Mouse (Mus musculus): ENCODE results near the gene Gm48552. TPM values are rescaled to one million over a fixed set of nuclear protein-coding genes. Genes with fewer than 3 reads are reported as not detected.

Gene Gm48552
- polyA plus RNA-seq, 1 experiment from 2014 or later: 1.2 TPM

- WGBS: 57% methylated on average over 2 of the region's 2 CpGs
- Histone ChIP-seq H3K9ac (peak overlapping the region; percentile 97), H3K9me3 (replicated peaks) (no peaks in the 10 kb centered on the region), H3K4me3 (peak overlapping the region; percentile 94), H3K4me1 (replicated peaks) (peaks cover 35% of the 10 kb centered on the region), H3K27ac (ENCODE audit: poor library complexity, severe bottlenecking) (peak overlapping the region; percentile 75; the same call in 1 of the 2 replicates), H3K36me3 (peaks cover 38% of the 10 kb centered on the region), H3K4me2 (peak overlapping the region; percentile 85), H3K27me3 (replicated peaks) (no peaks in the 10 kb centered on the region)
- ATAC-seq (ENCODE audit: insufficient number of reproducible peaks, low FRiP score): no peak
Observed at GRCm38 (mm10) chr10:81377362-81377664, 11.5 kb upstream of the Gm48552 start.

- WGBS: under 1% methylated on average over 59 of the region's 59 CpGs
- H3K9ac ChIP-seq: peak within 1 kb of the TSS; percentile 97
Observed at GRCm38 (mm10) chr10:81377793-81378552, 10.8 kb upstream of the Gm48552 start, which contains the start of gene Fzr1. Gene Fzr1, minus strand, starts transcription at chr10:81378516.

GRCm38 (mm10) chr10:81378553-81379182, 10.1 kb upstream of the Gm48552 start:
- peak; percentile 94 for ATAC-seq (ENCODE audit: insufficient number of reproducible peaks, low FRiP score)
- peak overlapping the region; percentile 72 for H3K27ac ChIP-seq (ENCODE audit: poor library complexity, severe bottlenecking)
- peaks cover 38% of the 10 kb centered on the region for H3K4me1 ChIP-seq (replicated peaks)
- peak overlapping the region; percentile 65 for H3K9ac ChIP-seq
- H3K9me3 ChIP-seq (replicated peaks): no peaks in the 10 kb centered on the region
- 1% methylated on average over 46 of the region's 46 CpGs for WGBS
- H3K36me3 ChIP-seq: peaks cover 24% of the 10 kb centered on the region
- H3K27me3 ChIP-seq (replicated peaks): no peaks in the 10 kb centered on the region
- peak overlapping the region; percentile 73 for H3K4me2 ChIP-seq
- H3K4me3 ChIP-seq: peak overlapping the region; percentile 94

More at GRCm38 (mm10) chr10:81377793-81378552, 10.8 kb upstream of the Gm48552 start, which contains the start of gene Fzr1:
- Histone ChIP-seq H3K27ac (ENCODE audit: poor library complexity, severe bottlenecking) (peak within 1 kb of the TSS; percentile 75), H3K4me2 (peak within 1 kb of the TSS; percentile 85), H3K36me3 (peaks cover 31% of the 10 kb centered on the region), H3K4me3 (peak within 1 kb of the TSS; percentile 94), H3K4me1 (replicated peaks) (peaks cover 38% of the 10 kb centered on the region), H3K27me3 (replicated peaks) (no peaks in the 10 kb centered on the region), H3K9me3 (replicated peaks) (no peaks in the 10 kb centered on the region)
- ATAC-seq (ENCODE audit: insufficient number of reproducible peaks, low FRiP score): peak; percentile 2; the same call in 1 of the 2 replicates

DNA sequence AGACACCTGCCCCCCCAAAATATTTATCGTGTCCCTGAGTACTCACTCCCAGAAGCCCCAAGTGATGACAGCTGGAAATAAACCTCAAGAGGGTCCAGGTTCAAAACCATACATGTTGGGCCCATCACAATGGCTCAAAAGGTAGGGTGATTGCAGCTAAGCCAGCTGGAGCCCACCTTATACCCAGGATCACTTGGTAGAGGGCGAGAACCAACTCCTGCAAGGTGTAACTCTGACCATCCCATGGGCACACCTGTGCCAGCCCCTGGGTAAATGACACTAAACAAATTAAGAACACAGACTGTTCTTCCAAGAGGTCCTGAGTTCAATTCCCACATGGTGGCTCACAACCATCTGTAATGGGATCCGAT, 9.6 kb upstream of the Gm48552 start:
- Histone ChIP-seq H3K9me3 (replicated peaks) (no peaks in the 10 kb centered on the region), H3K36me3 (peaks cover 19% of the 10 kb centered on the region), H3K4me3 (peak overlapping the region; percentile 94), H3K27me3 (replicated peaks) (no peaks in the 10 kb centered on the region), H3K27ac (ENCODE audit: poor library complexity, severe bottlenecking) (peak overlapping the region; percentile 72), H3K4me1 (replicated peaks) (peaks cover 38% of the 10 kb centered on the region), H3K9ac (peak overlapping the region; percentile 65), H3K4me2 (peak overlapping the region; percentile 73)
- whole genome bisulfite sequencing: 56% methylated on average over 3 of the region's 3 CpGs
- no peak for ATAC-seq (ENCODE audit: insufficient number of reproducible peaks, low FRiP score)

DNA sequence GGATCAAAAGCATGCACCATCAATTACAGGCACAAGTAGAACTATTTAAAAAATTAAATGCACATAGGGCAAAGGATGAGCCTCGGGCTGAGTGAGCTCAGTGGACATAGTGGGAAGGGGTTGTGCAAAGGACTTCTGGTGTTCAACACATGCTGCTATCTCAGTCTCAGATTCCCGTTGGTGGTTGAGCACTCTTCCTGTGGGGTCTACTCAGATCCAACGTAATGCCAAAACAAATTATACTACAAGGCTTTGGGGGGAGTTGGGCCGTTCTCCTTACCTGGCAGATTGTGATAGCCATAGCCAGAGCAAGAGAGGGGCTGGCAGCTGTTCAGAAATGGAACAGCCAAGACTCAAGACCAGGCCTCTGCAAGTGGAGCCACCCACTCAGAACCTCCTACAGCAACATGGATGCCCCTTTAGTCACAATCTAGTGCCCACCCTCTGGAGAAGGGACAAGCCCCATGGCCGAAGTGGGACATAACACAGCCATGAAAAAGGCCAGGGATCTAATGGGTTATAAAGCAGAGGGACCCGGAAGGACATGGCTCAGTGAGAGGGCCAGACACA, 8.9 kb upstream of the Gm48552 start:
- Histone ChIP-seq H3K27ac (ENCODE audit: poor library complexity, severe bottlenecking) (no peak overlapping the region), H3K36me3 (peaks cover 14% of the 10 kb centered on the region), H3K4me2 (no peak overlapping the region), H3K9ac (no peak overlapping the region), H3K9me3 (replicated peaks) (no peaks in the 10 kb centered on the region), H3K4me1 (replicated peaks) (peaks cover 40% of the 10 kb centered on the region), H3K4me3 (no peak overlapping the region), H3K27me3 (replicated peaks) (no peaks in the 10 kb centered on the region)
- no peak for ATAC-seq (ENCODE audit: insufficient number of reproducible peaks, low FRiP score)
- WGBS: 84% methylated on average over 6 of the region's 6 CpGs

DNA sequence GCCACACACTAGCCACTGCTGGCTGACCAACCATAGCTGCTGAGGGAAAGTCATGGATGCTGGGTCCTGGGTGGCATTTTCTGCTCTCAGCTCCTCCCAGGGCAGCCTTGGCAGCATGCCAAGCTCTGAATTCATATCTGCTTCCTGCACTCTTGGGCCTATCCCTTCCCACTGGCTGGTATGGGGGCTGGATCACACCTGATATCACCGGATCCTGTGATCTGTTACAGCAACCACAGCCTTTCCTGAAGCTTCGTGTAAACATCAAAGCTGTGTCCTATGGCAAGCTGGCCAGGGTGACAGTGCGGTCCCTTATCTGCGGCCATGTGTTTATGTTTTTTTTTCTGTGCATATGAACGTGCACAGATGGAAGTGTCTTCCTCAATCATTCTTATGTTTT, 6.8 kb upstream of the Gm48552 start:
- peak; percentile 16 for ATAC-seq (ENCODE audit: insufficient number of reproducible peaks, low FRiP score)
- Histone ChIP-seq H3K27me3 (replicated peaks) (no peaks in the 10 kb centered on the region), H3K36me3 (peaks cover 14% of the 10 kb centered on the region), H3K4me3 (no peak overlapping the region), H3K4me1 (replicated peaks) (peaks cover 34% of the 10 kb centered on the region), H3K9ac (no peak overlapping the region), H3K27ac (ENCODE audit: poor library complexity, severe bottlenecking) (peak overlapping the region; percentile 58), H3K4me2 (0 out of 2 replicates have a peak overlapping the region, but pooled peaks have one; percentile 2), H3K9me3 (replicated peaks) (no peaks in the 10 kb centered on the region)
- WGBS: 37% methylated on average over 5 of the region's 5 CpGs

- Histone ChIP-seq H3K27ac (ENCODE audit: poor library complexity, severe bottlenecking) (peak within 1 kb of the TSS; percentile 77), H3K27me3 (replicated peaks) (no peaks in the 10 kb centered on the region), H3K9me3 (replicated peaks) (no peaks in the 10 kb centered on the region), H3K4me2 (peak within 1 kb of the TSS; percentile 86), H3K9ac (peak within 1 kb of the TSS; percentile 78), H3K36me3 (peaks cover 34% of the 10 kb centered on the region), H3K4me1 (replicated peaks) (peaks cover 30% of the 10 kb centered on the region), H3K4me3 (peak within 1 kb of the TSS; percentile 70)
- ATAC-seq (ENCODE audit: insufficient number of reproducible peaks, low FRiP score): peak; percentile 90
- WGBS: 7% methylated on average over 54 of the region's 54 CpGs
Observed at GRCm38 (mm10) chr10:81383802-81384604, 4.8 kb upstream of the Gm48552 start, which contains the start of the genes Dohh and Gm48551. Gene Dohh, plus strand, starts transcription at chr10:81384428. Gene Gm48551, plus strand, starts transcription at chr10:81384466.

GRCm38 (mm10) chr10:81384605-81384982, 4.2 kb upstream of the Gm48552 start:
- peak overlapping the region; percentile 77 for H3K27ac ChIP-seq (ENCODE audit: poor library complexity, severe bottlenecking)
- peak overlapping the region; percentile 86 for H3K4me2 ChIP-seq
- peaks cover 33% of the 10 kb centered on the region for H3K4me1 ChIP-seq (replicated peaks)
- H3K27me3 ChIP-seq (replicated peaks): no peaks in the 10 kb centered on the region
- under 1% methylated on average over 19 of the region's 19 CpGs for WGBS
- H3K9me3 ChIP-seq (replicated peaks): no peaks in the 10 kb centered on the region
- H3K4me3 ChIP-seq: peak overlapping the region; percentile 70
- peak overlapping the region; percentile 78 for H3K9ac ChIP-seq
- H3K36me3 ChIP-seq: peaks cover 34% of the 10 kb centered on the region
- 0 out of 2 replicates have a peak, but pooled peaks have one; percentile 12 for ATAC-seq (ENCODE audit: insufficient number of reproducible peaks, low FRiP score)

GRCm38 (mm10) chr10:81385603-81386306, 3.0 kb upstream of the Gm48552 start:
- H3K4me3 ChIP-seq: peak overlapping the region; percentile 70; the same call in 1 of the 2 replicates
- no peak for ATAC-seq (ENCODE audit: insufficient number of reproducible peaks, low FRiP score)
- H3K4me2 ChIP-seq: peak overlapping the region; percentile 86
- peaks cover 40% of the 10 kb centered on the region for H3K4me1 ChIP-seq (replicated peaks)
- 0 out of 2 replicates have a peak overlapping the region, but pooled peaks have one; percentile 78 for H3K9ac ChIP-seq
- H3K9me3 ChIP-seq (replicated peaks): no peaks in the 10 kb centered on the region
- H3K36me3 ChIP-seq: peaks cover 34% of the 10 kb centered on the region
- no peaks in the 10 kb centered on the region for H3K27me3 ChIP-seq (replicated peaks)
- no peak overlapping the region for H3K27ac ChIP-seq (ENCODE audit: poor library complexity, severe bottlenecking)
- 77% methylated on average over 22 of the region's 22 CpGs for WGBS

DNA sequence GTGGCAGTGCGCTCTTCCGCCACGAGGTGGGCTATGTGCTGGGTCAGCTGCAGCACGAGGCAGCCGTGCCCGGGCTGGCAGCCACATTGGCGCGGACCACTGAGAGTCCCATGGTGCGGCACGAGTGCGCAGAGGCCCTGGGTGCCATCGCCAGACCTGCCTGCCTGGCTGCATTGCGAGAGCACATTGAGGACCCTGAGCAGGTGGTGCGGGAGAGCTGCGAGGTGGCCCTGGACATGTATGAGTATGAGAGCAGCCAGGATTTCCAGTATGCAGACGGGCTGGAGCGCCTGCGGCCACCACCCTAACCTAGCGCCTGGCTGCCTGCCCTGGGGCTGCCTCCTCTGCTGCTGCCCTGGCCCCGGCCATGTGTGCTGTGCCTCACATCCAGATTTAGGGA, 1.1 kb upstream of the Gm48552 start:
- H3K9me3 ChIP-seq (replicated peaks): no peaks in the 10 kb centered on the region
- peaks cover 32% of the 10 kb centered on the region for H3K4me1 ChIP-seq (replicated peaks)
- H3K36me3 ChIP-seq: peaks cover 34% of the 10 kb centered on the region
- no peak overlapping the region for H3K9ac ChIP-seq
- no peaks in the 10 kb centered on the region for H3K27me3 ChIP-seq (replicated peaks)
- H3K4me2 ChIP-seq: no peak overlapping the region
- WGBS: 93% methylated on average over 20 of the region's 20 CpGs
- no peak overlapping the region for H3K27ac ChIP-seq (ENCODE audit: poor library complexity, severe bottlenecking)
- ATAC-seq (ENCODE audit: insufficient number of reproducible peaks, low FRiP score): no peak
- H3K4me3 ChIP-seq: no peak overlapping the region

All from heart, embryonic 12.5 days (tissue).